Mouse (Mus musculus): ENCODE data around the gene Nubp2. TPM values are rescaled to one million over a fixed set of nuclear protein-coding genes. Genes with fewer than 3 reads are reported as not detected.

The Nubp2 gene
- polyA plus RNA-seq, 1 experiment from 2014 or later = 22.4 TPM

- H3K79me2 ChIP-seq (ENCODE audit: inconsistent target) = no peaks in the 10 kb centered on the region
- 96% methylated on average over 8 of the region's 8 CpGs for WGBS (ENCODE audit: missing documents)
- peaks cover 68% of the 10 kb centered on the region for H3K36me3 ChIP-seq (ENCODE audit: inconsistent target)
- no peak overlapping the region for H3K4me3 ChIP-seq (ENCODE audit: inconsistent target)
- H3K27ac ChIP-seq = no peak overlapping the region
These were observed 26.1 kb downstream of the Nubp2 start for GRCm38 (mm10) chr17:24860076-24860475.

- Histone ChIP-seq H3K79me2 (ENCODE audit: inconsistent target) (no peaks in the 10 kb centered on the region), H3K27ac (no peak overlapping the region), H3K4me3 (ENCODE audit: inconsistent target) (no peak overlapping the region), H3K36me3 (ENCODE audit: inconsistent target) (peaks cover 68% of the 10 kb centered on the region)
- WGBS (ENCODE audit: missing documents) = 94% methylated on average over 6 of the region's 6 CpGs
These were observed 27.2 kb downstream of the Nubp2 start for GRCm38 (mm10) chr17:24858967-24859366.

GRCm38 (mm10) chr17:24857831-24858470 is 28.2 kb downstream of the Nubp2 start:
- no peak overlapping the region for H3K27ac ChIP-seq
- 93% methylated on average over 8 of the region's 8 CpGs for WGBS (ENCODE audit: missing documents)
- H3K36me3 ChIP-seq (ENCODE audit: inconsistent target) = peaks cover 70% of the 10 kb centered on the region
- H3K4me3 ChIP-seq (ENCODE audit: inconsistent target) = no peak overlapping the region
- no peaks in the 10 kb centered on the region for H3K79me2 ChIP-seq (ENCODE audit: inconsistent target)

- Histone ChIP-seq H3K27ac (no peak overlapping the region), H3K4me3 (ENCODE audit: inconsistent target) (no peak overlapping the region), H3K79me2 (ENCODE audit: inconsistent target) (no peaks in the 10 kb centered on the region; the same call in 1 of the 2 replicates), H3K36me3 (ENCODE audit: inconsistent target) (peaks cover 58% of the 10 kb centered on the region)
- over 99% methylated on average over 13 of the region's 13 CpGs for WGBS (ENCODE audit: missing documents)
These were observed 29.6 kb downstream of the Nubp2 start for GRCm38 (mm10) chr17:24856589-24856988.

- no peak overlapping the region for H3K27ac ChIP-seq
- no peak overlapping the region for H3K4me3 ChIP-seq (ENCODE audit: inconsistent target)
- H3K36me3 ChIP-seq (ENCODE audit: inconsistent target) = peaks cover 51% of the 10 kb centered on the region
- H3K79me2 ChIP-seq (ENCODE audit: inconsistent target) = no peaks in the 10 kb centered on the region; the same call in 1 of the 2 replicates
- whole genome bisulfite sequencing (ENCODE audit: missing documents) = 95% methylated on average over 3 of the region's 3 CpGs
These were observed 30.2 kb downstream of the Nubp2 start for GRCm38 (mm10) chr17:24855838-24856464.

- H3K27ac ChIP-seq = peak overlapping the region; percentile 15; the same call in 1 of the 2 replicates
These were observed 34.6 kb downstream of the Nubp2 start for GRCm38 (mm10) chr17:24851381-24852125.

GRCm38 (mm10) chr17:24850773-24851127 is 35.4 kb downstream of the Nubp2 start:
- peaks cover 10% of the 10 kb centered on the region; the same call in 1 of the 2 replicates for H3K79me2 ChIP-seq (ENCODE audit: inconsistent target)
- peak overlapping the region; percentile 90 for H3K4me3 ChIP-seq (ENCODE audit: inconsistent target)
- H3K27ac ChIP-seq = peak overlapping the region; percentile 15; the same call in 1 of the 2 replicates
- peaks cover 17% of the 10 kb centered on the region for H3K36me3 ChIP-seq (ENCODE audit: inconsistent target)
- WGBS (ENCODE audit: missing documents) = under 1% methylated on average over 20 of the region's 20 CpGs

More at GRCm38 (mm10) chr17:24851381-24852125, 34.6 kb downstream of the Nubp2 start:
- peak overlapping the region; percentile 90 for H3K4me3 ChIP-seq (ENCODE audit: inconsistent target)
- H3K36me3 ChIP-seq (ENCODE audit: inconsistent target) = peaks cover 23% of the 10 kb centered on the region
- WGBS (ENCODE audit: missing documents) = 74% methylated on average over 10 of the region's 10 CpGs
- H3K79me2 ChIP-seq (ENCODE audit: inconsistent target) = peaks cover 10% of the 10 kb centered on the region; the same call in 1 of the 2 replicates

- H3K4me3 ChIP-seq (ENCODE audit: inconsistent target) = peak within 1 kb of the TSS; percentile 90
- WGBS (ENCODE audit: missing documents) = under 1% methylated on average over 51 of the region's 58 CpGs
- H3K27ac ChIP-seq = peak within 1 kb of the TSS; percentile 80
- peaks cover 10% of the 10 kb centered on the region; the same call in 1 of the 2 replicates for H3K79me2 ChIP-seq (ENCODE audit: inconsistent target)
- H3K36me3 ChIP-seq (ENCODE audit: inconsistent target) = peaks cover 17% of the 10 kb centered on the region
These were observed 35.9 kb downstream of the Nubp2 start, which contains the start of gene Fahd1 for GRCm38 (mm10) chr17:24850065-24850772. Gene Fahd1, minus strand, starts transcription at chr17:24850364.

- WGBS (ENCODE audit: missing documents) = 0% methylated on average over 21 of the region's 21 CpGs
- peaks cover 10% of the 10 kb centered on the region; the same call in 1 of the 2 replicates for H3K79me2 ChIP-seq (ENCODE audit: inconsistent target)
- H3K4me3 ChIP-seq (ENCODE audit: inconsistent target) = peak overlapping the region; percentile 90
- H3K36me3 ChIP-seq (ENCODE audit: inconsistent target) = peaks cover 13% of the 10 kb centered on the region
- H3K27ac ChIP-seq = peak overlapping the region; percentile 80
These were observed 36.5 kb downstream of the Nubp2 start for GRCm38 (mm10) chr17:24849733-24850064.

GRCm38 (mm10) chr17:24848600-24849031 is 37.5 kb downstream of the Nubp2 start:
- H3K79me2 ChIP-seq (ENCODE audit: inconsistent target) = peaks cover 10% of the 10 kb centered on the region; the same call in 1 of the 2 replicates
- peak overlapping the region; percentile 90 for H3K4me3 ChIP-seq (ENCODE audit: inconsistent target)
- peak overlapping the region; percentile 80 for H3K27ac ChIP-seq
- H3K36me3 ChIP-seq (ENCODE audit: inconsistent target) = peaks cover 8% of the 10 kb centered on the region

- no peak overlapping the region for H3K27ac ChIP-seq
These were observed 38.8 kb downstream of the Nubp2 start for GRCm38 (mm10) chr17:24847386-24847785.

GRCm38 (mm10) chr17:24844525-24844924 is 41.6 kb downstream of the Nubp2 start:
- Histone ChIP-seq H3K4me3 (ENCODE audit: inconsistent target) (no peak overlapping the region), H3K36me3 (ENCODE audit: inconsistent target) (no peaks in the 10 kb centered on the region), H3K27ac (no peak overlapping the region), H3K79me2 (ENCODE audit: inconsistent target) (peaks cover 10% of the 10 kb centered on the region; the same call in 1 of the 2 replicates)
- WGBS (ENCODE audit: missing documents) = 93% methylated on average over 9 of the region's 9 CpGs

More at GRCm38 (mm10) chr17:24847386-24847785, 38.8 kb downstream of the Nubp2 start:
- H3K4me3 ChIP-seq (ENCODE audit: inconsistent target) = no peak overlapping the region
- H3K36me3 ChIP-seq (ENCODE audit: inconsistent target) = no peaks in the 10 kb centered on the region
- H3K79me2 ChIP-seq (ENCODE audit: inconsistent target) = peaks cover 10% of the 10 kb centered on the region; the same call in 1 of the 2 replicates
- 100% methylated on average over 1 of the region's 1 CpGs for WGBS (ENCODE audit: missing documents)

GRCm38 (mm10) chr17:24842631-24843030 is 43.5 kb downstream of the Nubp2 start:
- Histone ChIP-seq H3K79me2 (ENCODE audit: inconsistent target) (no peaks in the 10 kb centered on the region; the same call in 1 of the 2 replicates), H3K4me3 (ENCODE audit: inconsistent target) (no peak overlapping the region), H3K36me3 (ENCODE audit: inconsistent target) (no peaks in the 10 kb centered on the region), H3K27ac (no peak overlapping the region)
- 88% methylated on average over 2 of the region's 2 CpGs for WGBS (ENCODE audit: missing documents)

- 76% methylated on average over 4 of the region's 4 CpGs for WGBS (ENCODE audit: missing documents)
- no peak overlapping the region for H3K4me3 ChIP-seq (ENCODE audit: inconsistent target)
- H3K79me2 ChIP-seq (ENCODE audit: inconsistent target) = no peaks in the 10 kb centered on the region
- H3K27ac ChIP-seq = no peak overlapping the region
- H3K36me3 ChIP-seq (ENCODE audit: inconsistent target) = no peaks in the 10 kb centered on the region
These were observed 45.0 kb downstream of the Nubp2 start for GRCm38 (mm10) chr17:24841133-24841532.

Data from macrophage (primary cell).